Mouse (Mus musculus) kidney, adult 8-10 months (tissue): ENCODE measurements around the gene Lrrn4.

Experiments
- DNase-seq, 2 experiments: peaks; one replicate each; pipeline ENCODE4 v3.0.0; 2022

Gene Lrrn4

DNA sequence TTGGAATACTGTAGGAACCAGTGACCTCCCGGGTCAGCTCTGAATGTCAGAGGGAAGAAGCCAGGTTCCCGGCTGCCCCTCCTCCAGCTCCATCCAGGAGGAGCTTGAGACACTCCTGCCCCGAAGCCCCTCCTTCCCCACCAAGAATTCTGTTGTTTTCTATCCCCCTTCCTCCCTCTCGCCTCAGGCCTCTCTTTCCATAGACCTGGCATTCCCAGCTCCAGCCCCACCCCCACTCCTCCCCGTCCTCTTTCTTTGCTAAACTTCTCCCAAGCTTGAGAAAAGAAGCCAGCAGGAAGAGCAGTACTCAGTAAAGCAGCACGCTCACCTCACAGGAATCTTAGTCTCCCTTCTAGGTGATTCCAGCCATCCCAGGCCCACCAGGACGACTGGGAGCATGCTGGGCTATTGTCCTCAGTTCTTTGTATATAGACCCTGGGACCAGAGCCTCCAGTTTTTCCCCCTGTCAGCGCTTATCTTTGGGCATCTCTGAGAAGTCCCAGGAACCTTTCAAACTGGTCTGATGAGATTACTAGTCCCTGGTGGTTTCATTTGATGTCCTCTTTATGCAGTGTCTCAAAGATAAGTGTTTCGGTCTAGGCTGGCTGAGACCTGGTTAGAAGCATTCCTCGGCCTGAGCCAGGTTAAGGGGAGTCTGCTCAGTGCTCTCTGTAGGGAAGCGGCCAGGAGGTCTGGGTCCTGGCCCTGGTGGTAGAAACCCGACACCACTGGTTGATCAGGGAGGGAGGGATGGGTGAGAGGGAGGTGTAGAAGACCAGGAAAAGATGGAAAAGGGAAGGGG is at the start of gene Lrrn4:
Gene Lrrn4 (minus strand): TSS at position 48 of the 802 bp plus-strand sequence.
- DNase-seq, result no peak

DNA sequence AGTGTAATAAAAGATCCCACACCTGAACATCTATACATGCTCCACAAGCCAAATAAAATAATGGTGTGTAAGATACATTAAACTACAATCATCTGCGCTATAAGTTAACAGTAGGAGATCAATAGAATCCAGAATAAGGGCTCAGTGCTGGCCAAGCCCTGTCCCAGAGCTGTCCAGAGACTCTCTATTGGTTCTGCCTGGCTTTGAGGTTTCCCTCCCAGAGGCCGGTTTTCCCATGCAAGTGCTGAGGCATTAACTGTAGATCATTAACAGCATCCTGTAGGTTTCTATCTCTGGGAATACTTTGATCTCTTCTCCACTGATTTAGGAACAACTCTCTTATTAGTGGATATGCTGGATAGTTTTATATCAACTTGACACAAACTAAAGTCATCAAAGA is 48.3 kb upstream of the Lrrn4 start:
- no peak for DNase-seq

DNA sequence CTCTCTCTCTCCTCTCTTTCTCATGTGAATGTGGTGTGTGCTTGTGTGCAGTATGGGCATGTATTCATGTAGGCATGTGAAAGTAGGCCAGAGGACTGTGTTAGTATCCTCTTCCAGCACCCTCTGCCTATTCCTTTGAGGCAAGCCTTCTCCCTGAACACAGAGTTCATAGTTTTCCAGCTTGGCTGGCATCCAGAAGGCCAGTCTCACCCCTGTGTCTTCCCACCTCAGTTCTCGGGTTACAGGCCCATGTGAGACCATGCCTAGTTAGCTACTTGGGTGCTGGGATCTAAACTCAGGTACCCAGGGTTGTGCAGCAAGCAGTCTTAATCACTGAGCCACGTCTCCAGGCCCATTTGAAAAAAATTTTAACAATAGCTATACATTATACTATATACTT is 47.2 kb upstream of the Lrrn4 start:
- DNase-seq, result peak in 1 of 2 experiments; percentile 23

DNA sequence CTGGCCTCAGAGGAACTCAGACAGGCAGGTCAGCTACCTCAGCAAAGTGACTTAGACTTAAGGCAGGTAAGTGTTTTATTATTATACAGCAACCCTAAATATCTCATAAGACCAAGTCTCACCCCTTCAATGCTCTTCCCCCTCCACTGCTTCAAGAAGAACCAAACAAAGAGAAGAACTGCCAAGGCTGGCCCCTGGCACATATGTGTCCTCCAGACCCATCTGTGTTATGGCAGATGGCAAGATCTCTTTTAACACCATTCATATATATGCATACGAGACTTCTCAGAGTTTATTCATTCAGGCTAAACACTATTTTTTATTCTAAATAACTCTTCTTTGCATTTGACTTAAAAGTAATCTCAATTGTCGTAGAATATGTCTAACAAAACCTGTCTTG is 46.6 kb upstream of the Lrrn4 start:
- no peak for DNase-seq

DNA sequence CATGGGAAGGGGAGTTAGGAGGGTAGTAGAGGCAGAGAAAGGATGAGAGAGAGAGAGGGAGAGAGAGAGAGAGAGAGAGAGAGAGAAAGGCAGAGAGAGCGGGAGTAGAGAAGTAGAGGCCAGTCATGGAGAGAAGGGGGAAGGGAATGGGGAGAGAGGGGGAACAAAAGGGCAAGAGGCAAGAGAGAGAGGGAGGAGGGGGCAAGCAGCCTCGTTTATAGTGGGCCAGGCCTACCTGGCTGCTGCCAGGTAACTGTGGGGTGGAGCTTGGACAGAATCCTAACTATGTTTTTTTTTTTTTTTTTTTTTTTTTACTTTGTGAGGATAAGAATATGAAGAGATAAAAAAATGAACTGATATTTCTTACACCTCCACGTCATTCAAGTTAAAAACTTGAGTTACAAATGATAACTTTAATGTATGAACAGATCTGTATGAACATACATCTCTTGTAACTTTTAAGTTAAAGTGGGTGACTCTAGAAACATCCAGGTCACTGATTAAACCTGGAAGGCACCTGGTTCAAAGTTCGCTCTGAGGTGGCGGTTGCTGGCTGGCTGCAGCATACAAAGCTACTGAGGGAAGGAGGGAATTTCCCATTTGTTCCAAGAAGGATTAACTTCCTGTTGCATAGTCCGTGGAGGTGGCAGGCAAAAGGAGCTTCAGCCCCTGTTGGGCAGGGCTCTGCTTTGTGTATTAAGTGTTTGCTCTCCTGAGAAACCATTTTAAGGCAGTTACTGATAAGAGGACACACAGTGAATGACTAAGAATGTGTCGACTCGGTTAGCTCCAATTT is 42.8 kb upstream of the Lrrn4 start:
- DNase-seq, result peak; percentile 86 to 89

DNA sequence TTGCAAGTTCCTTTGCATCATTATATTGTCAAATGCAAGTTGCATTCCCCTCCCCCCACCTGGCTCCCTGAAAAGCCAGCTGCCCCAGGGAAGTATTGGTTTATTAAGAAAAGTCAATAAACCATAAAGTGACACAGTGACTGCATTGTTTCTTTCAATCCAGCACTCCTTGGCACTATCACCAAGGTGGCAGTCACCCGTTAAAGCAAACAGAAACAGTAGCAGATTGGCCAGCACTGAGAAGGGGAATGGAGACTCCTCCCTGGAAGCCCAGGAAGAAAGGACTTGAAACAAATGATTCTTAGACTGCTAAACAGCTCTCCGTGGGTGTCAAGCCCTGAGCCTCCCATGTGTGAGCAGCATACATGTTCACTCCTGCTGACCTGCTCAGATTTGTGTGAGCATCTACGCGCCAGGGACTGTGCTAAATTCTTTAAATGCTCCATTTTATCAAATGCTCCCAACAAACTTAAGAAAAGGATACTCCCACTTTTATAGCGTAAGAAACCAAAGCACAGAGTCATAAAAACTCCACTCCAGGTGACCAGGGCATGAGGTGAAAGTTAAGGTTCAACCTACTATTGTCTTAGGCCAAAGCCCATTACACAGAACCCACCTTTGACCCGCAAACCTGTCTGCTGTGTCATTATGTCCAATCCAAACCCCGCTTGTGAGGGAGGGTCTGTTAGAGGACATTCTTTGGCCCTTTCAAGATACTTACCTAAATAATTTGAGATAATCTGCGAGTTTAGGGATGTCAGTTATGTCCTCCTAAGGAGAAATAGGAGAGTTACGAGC is 41.6 kb upstream of the Lrrn4 start:
- peak in 1 of 2 experiments; percentile 37 for DNase-seq

DNA sequence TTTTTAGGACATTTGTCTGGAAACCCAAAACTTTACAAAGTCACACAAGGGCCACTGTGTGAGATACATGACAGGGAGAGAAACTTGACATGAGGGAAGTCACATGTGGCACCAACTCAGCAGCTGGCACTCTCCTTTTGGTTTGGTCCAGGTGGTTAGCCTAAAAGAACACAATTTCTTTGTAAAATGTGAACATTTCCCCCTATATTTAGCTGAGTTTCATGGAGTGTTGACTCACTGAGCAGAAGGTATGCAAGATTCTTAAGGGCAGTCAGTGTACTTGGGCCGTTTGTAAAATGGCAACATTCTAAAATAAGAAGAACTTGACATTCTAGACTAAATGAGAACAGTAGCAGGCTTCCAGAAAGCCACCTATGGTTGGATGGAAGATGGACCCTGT is 34.1 kb upstream of the Lrrn4 start:
- no peak for DNase-seq

DNA sequence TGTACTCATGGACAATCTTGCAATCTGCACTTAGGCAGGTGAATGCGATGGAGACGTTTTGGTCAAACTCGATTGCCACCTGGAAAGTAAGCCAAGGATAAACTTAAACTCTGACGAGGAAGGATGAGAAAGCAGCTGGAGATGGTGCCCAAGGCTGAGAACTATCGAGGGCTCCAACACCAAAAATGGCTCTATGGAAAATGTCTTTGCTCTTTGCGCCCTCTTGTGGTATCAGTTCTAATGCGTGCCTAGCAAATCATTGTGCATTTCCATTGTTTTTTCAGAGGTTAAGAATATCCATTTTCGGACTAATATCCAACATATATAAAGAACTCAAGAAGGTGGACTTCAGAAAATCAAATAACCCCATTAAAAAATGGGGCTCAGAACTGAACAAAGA is 26.1 kb upstream of the Lrrn4 start:
- DNase-seq, result peak; percentile 29 to 36

DNA sequence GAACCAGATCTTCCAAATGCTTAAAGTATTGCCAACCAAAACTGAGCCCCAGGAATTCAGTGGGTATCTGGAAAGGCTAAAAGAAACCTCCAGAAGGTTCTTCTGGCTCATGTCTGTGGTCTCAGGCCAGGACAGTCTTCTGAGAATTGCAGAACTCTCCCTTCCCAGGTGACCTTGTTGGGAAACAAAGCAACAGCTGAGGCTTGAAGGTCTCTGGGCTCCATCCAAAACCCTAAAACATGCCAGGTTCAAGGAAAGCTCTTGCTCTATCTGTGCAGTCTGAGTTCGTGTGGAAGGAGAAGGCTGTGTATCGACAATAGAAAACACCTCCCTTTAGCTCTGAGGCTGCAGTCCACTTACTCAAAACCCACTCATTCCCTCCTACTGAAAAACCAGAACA is 24.3 kb upstream of the Lrrn4 start:
- DNase-seq, result no peak

DNA sequence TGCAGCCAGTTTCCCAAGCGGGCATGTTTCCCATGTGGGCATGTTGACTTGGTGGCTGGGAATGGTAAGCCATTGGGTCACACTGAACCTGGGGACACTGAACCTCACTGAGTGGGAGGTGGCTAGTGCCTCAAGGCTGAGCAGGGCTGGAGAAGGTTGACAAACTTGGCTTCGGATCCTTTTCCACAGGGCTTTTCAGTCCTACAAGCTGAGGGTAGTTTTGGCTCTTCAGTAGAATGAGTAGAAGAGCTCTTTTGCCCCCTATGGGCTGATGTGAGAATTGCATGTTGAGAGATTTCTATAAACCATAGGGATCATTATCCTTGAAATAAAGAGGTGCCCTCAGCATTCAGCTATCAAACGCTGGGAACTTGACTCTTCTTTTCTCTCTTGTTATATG is 22.8 kb upstream of the Lrrn4 start:
- DNase-seq, result peak; percentile 57 to 66

DNA sequence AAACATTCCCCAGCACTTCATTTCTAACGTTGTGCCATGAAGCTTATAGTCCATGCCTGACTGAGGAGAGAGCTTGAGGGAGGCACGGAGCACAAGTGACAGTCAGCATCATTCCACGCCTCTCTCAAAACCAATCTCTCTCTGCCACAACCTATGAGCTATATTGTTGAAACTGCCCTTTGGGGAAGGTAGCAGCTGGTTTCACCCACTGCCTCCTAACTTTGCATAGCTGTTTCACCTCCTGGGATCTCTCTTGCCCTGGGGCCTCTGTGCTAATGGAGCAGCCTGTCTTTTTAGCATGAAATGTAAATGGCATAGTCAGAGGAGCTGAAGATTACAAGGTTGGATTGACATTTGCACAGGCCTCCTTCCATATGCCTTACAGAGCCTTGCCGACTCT is 21.4 kb upstream of the Lrrn4 start:
- no peak for DNase-seq

DNA sequence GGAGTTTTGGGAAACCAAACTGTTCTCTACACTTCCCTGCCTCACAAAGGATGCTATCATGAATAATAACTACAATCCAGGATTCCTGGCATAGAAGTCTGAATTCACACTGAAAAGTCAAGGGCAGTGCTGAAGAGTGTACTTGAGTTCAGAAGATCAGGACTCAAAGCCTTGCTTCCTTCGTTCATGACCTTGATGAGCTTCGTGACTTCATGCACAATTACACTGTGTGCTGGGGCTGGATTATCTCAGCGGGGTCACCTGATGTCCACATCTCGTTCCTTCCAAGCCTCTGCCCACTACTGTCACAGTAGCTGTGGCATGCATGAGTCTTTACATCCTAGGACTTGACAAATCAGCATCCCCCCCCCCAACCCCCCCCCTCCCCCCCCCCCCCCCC is 20.9 kb upstream of the Lrrn4 start:
- no peak for DNase-seq

DNA sequence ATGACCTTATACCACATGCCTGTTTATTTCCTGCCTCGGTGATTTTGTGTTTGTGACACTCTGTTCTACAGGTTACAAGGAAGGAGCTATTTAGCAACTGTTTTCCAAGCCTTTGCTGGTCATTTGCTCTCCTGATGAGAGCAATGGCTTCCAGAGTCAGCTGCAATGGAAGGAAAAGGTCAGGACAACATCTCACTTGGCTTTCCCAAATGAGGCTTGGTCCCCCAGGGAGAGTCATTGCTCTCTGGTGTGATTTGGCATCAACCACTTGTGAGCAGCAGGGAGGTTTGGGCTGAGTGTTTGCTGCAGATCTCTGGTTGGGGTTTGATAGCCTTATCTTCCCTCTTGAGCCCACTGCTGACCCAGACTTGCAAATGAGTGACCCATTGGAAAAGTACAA is 19.9 kb upstream of the Lrrn4 start:
- DNase-seq, result no peak

DNA sequence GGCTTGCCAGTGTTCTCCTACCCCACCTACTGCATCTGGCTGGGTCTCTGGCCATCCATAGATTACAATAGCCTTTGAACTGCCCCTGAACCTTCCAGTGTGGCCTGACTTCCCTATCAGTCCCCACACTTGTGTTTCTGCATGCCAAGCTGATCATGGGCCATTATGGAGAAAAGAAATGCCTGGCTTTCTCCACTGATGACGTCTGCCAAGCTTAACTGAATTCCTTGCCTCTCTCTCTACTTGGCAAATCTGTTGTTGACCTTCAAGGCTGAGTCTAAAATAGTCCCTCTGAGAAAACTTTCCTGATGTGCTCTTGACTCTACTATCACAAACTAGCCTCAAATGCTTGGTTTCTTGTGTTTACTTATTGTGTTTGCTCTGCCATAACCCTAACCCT is 17.5 kb upstream of the Lrrn4 start:
- DNase-seq, result no peak

DNA sequence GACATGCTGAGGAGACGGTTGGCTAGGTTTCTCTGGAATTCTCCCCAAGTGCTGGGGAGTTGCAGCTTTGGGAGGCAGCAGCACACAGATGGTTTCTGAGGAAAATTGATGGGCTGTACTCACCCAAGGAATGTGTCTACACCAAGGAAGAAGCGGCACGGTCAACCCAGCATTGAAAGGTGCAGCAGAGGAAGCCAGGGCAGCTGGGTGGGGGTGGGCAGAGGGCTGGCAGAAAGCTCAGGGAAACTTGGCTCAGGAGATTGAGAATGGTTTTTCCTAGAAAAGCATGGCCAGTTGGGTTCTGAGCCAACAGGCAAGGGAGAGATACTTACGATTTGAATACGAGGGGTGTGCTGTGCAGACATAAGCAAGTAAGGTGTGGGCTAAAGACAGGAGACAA is 13.1 kb upstream of the Lrrn4 start:
- no peak for DNase-seq

DNA sequence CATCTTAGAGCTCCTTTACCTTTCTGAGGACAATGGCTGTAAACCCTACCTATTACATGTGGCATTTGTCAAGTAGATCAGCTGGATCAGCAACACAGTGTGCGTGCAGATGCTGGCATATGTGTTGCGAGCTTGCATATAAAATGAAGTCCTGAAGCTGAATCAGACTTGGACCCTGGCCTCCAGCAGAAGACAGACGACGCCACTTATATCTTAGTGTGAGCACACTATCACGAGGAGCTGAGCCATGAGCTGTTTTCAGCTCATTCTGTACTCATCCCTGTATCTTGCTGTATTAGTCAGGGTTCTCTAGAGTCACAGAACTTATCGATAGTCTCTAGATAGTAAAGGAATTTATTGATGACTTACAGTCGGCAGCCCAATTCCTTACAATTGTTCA is 4.6 kb upstream of the Lrrn4 start:
- no peak for DNase-seq

DNA sequence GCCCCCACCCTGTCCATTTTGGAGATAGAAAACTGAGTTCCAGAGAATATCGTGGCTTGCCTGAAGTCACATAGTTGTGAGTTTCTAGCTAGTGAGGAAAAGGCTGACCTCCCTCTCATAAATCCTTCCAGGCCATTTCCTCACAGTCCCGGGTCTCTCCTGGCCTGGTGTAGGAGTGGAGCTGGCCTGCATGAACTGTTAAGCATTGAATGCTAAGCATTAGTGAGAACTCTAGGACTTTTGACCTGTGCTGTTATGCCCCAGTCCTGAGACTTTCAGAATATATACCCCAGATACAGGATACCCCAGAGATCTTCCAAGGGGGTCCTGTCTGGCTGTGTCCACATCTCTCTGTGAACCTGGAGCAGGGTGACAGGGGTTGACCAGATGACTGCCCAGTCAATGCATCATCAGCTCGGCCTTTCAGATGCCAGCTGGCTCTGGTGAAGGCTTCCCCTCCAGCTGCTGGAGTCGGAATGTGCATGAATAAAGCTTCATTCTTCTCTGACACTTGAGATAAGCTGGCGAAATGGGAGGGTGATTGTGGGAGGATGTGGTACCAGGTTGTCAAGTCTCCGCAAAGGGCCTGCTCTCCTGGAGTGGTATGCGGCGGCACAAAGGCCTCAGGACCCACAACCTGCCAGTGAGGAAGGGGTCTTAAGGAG is 3.7 kb upstream of the Lrrn4 start:
- no peak for DNase-seq

DNA sequence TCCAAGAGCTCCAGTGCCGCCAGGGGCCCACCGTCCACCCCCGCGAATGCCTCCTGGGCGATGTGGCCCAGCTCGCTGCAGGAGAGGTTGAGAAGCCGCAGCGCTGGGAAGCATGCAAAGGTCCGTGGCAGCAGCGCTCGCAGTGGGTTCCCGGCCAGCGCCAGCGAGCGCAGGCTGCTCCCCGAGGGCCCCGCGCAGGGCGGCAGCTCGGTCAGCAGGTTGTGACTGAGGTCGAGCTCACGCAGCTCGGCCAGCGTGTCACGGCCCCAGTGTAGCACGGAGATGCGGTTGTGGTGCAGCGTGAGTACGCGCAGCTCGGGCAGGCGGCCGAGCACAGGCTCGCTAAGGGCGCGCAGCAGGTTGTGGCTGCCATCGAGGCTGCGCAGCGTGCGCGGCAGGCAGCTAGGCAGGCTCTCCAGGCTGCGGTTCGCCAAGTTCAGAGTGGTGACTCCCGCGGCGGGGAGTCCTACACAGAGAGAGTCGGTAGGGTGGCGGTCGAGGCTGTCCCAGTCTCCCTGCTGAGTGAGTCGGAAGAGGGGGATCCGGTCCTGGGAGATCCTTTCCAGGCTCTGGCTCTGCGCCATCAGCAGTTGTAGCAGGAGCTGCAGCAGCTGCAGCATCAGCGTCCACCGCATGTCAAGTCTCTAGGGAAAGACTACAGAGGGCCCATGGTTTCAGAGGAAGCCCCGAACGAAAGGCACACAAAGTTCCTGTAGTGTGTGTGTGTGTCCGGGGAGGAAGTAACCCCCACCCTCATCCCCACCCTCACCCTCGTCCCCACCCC is 1.2 kb downstream of the Lrrn4 start:
- no peak for DNase-seq

DNA sequence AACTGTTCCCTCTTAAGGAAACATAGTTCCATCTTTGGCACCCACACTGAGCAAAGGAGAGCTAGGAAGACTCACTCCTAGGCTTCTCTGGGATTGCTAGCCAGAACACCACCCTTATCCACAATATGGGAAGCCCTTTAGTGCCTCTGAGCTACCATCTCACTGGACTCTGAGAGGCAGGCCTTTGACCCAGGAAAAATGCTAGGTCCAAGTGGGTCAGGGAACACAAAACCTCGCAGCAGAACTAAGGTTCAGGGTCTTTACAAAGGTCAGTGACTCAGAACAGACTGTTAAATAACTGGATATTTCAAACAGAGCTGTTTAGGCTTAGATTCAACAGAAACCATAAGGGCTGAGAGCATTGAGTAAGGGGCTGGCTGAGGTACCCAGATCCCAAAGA is 3.7 kb downstream of the Lrrn4 start:
- DNase-seq, result peak; percentile 47 to 60

DNA sequence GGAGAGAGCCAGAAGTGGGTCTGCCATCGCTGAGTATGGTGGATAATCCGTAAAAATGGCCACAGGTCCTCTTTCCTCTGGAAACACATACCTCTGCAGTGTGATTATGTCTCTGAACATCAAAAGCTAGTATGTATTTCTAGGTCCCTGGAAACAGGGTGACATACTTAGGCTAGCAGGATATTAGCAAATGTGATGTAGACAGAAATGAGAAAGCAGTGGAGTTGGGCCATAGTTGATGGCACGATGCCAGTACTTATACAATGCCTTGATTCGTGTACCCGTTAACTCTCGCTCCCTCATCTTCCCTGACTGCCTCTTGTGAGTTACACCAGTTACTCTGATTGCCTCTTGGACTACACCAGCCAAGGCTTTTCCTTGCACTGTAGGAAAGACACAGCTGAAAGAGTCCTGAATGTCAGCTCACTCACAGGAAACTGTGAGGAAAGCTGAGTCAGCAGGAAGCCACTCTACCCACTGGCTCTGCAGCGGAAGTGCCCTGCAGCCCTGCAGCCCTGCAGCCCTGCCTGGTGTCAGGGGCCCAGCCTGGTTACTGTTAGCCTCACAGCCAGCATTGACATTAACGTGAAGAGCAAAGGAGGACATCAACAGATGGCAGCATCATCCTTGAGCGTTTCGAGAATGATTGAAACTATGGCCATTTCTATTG is 6.9 kb downstream of the Lrrn4 start:
- no peak for DNase-seq

DNA sequence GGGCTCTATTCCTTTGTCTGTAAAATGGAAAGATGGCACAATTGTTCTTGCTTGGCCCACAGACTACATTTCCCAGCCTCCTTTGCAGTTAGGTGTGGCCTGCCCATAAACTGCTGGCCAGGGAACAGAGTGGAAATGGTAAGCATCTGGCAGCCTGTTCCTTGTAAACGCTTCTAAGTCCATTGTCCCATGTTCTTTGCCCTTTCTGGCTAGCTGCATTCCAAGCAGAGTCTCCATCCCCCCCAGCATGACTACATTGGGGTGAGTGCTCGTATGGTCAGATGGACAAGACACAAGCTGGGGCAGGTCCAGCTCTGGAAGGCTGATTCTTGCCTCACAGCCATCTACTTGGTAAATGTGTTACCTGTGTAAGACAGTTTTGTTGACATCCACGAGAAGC is 9.0 kb downstream of the Lrrn4 start:
- peak; percentile 88 to 94 for DNase-seq

DNA sequence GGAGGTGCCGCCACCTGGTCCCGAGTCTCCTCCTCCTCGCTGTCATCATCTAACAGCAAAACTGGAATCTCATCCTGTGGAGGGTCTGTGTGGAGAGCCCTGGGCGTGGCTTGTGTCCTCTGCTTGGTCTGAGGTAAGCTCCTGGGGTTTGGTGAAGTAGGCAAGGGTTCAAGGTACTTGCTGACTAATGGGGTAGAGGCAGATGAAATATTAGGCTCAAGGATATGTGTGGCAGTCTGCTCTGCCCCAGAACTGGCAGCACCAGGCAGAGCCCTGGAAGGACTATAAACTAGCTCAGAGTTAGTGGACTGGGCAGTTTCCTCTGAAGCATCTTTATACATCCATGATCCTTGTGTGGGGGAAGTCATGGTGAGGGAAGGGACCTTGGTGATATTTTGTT is 10.4 kb downstream of the Lrrn4 start:
- DNase-seq, result no peak
